Mouse (Mus musculus): Measurements from ENCODE around the gene Ptk7.

DNA sequence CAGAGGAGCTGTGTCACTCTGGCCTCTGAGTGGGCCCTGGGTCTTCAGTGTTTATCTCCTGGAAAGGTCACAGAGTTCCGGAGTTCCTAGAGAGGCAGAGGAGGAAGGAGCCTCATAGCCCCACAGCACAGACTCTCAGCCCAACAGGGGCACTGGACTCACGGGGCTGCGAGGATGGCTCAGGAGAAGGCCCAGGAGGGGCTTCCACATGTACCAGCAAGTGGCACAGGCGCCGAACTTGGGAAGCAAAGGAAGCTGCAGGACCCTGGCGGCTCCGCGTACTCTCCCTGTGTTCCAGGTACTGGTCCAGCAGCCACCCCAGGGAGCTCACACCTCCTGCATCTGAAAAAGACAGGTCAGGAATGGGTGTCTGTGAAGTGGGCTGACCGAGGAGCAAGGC, 108.1 kb downstream of the Ptk7 start:
- TF ChIP-seq HCFC1 (IDR thresholded peaks at IDR 0.05; ENCODE audit: low read depth, low read length) (no peak), POLR2AphosphoS2 (IDR thresholded peaks at IDR 0.05; ENCODE audit: low read depth, low read length) (no peak), CTCF (conservative IDR thresholded peaks at IDR 0.05 in 1 of 2, IDR thresholded peaks at IDR 0.05 in 1 of 2; ENCODE audit: low read depth in 2 of 2, low read length in 2 of 2) (no peak), ZMIZ1 (IDR thresholded peaks at IDR 0.05; ENCODE audit: low read depth, low read length) (no peak), ZC3H11A (IDR thresholded peaks at IDR 0.05; ENCODE audit: low read depth, low read length) (no peak)
